Mouse (Mus musculus): ENCODE measurements at regions not wholly inside any gene's neighbourhood (a gene's known extent, or its start where the extent isn't known, plus 50 kb on each side); places are given as distances from the start of the nearest gene placed in this dataset.

- Histone ChIP-seq H3K36me3 (replicated peaks; ENCODE audit: insufficient read depth, low read length) (no peaks in the 10 kb centered on the region), H3K4me2 (ENCODE audit: low read depth, low read length) (no peak overlapping the region), H3K27me3 (ENCODE audit: insufficient read depth, low read length) (no peaks in the 10 kb centered on the region), H3K27ac (ENCODE audit: low read depth) (no peak overlapping the region), H3K4me1 (ENCODE audit: insufficient read depth) (no peaks in the 10 kb centered on the region), H3K9ac (replicated peaks) (no peak overlapping the region), H3K4me3 (ENCODE audit: low read depth, low read length) (no peak overlapping the region), H3K9me3 (ENCODE audit: low read length) (no peaks in the 10 kb centered on the region)
- no peak for ATAC-seq
- DNase-seq = no peak
- TF ChIP-seq EP300 (IDR thresholded peaks at IDR 0.05; ENCODE audit: low read depth) = no peak
- no peak for TF ChIP-seq CTCF (IDR thresholded peaks at IDR 0.05; ENCODE audit: low read depth)
- 85% methylated on average over 3 of the region's 3 CpGs for WGBS (ENCODE audit: insufficient replicate concordance)
Observed at GRCm38 (mm10) chr3:56707312-56707711, 523.8 kb upstream of the Nbea start.

- Histone ChIP-seq H3K9ac (replicated peaks) (no peak overlapping the region), H3K4me1 (ENCODE audit: insufficient read depth) (no peaks in the 10 kb centered on the region), H3K4me2 (ENCODE audit: low read depth, low read length) (no peak overlapping the region), H3K27ac (ENCODE audit: low read depth) (no peak overlapping the region), H3K9me3 (ENCODE audit: low read length) (no peaks in the 10 kb centered on the region), H3K4me3 (ENCODE audit: low read depth, low read length) (no peak overlapping the region), H3K36me3 (replicated peaks; ENCODE audit: insufficient read depth, low read length) (no peaks in the 10 kb centered on the region), H3K27me3 (ENCODE audit: insufficient read depth, low read length) (no peaks in the 10 kb centered on the region)
- TF ChIP-seq EP300 (IDR thresholded peaks at IDR 0.05; ENCODE audit: low read depth) (no peak), CTCF (IDR thresholded peaks at IDR 0.05; ENCODE audit: low read depth) (no peak)
- DNase-seq (no peak), ATAC-seq (no peak)
- WGBS (ENCODE audit: insufficient replicate concordance) = 67% methylated on average over 4 of the region's 4 CpGs
Observed at GRCm38 (mm10) chr3:56706038-56706437, 522.5 kb upstream of the Nbea start.

GRCm38 (mm10) chr3:56698941-56699340 is 515.4 kb upstream of the Nbea start:
- no peak for ATAC-seq
- H3K36me3 ChIP-seq (replicated peaks; ENCODE audit: insufficient read depth, low read length) = no peaks in the 10 kb centered on the region

GRCm38 (mm10) chr3:56698248-56698647 is 514.7 kb upstream of the Nbea start:
- TF ChIP-seq CTCF (IDR thresholded peaks at IDR 0.05; ENCODE audit: low read depth) (no peak), EP300 (IDR thresholded peaks at IDR 0.05; ENCODE audit: low read depth) (no peak)
- WGBS (ENCODE audit: insufficient replicate concordance) = 25% methylated on average over 1 of the region's 1 CpGs
- no peaks in the 10 kb centered on the region for H3K4me1 ChIP-seq (ENCODE audit: insufficient read depth)
- H3K27ac ChIP-seq (ENCODE audit: low read depth) = no peak overlapping the region
- no peaks in the 10 kb centered on the region for H3K27me3 ChIP-seq (ENCODE audit: insufficient read depth, low read length)
- no peak overlapping the region for H3K4me3 ChIP-seq (ENCODE audit: low read depth, low read length)
- no peak overlapping the region for H3K9ac ChIP-seq (replicated peaks)
- no peak for ATAC-seq
- no peak overlapping the region for H3K4me2 ChIP-seq (ENCODE audit: low read depth, low read length)
- no peaks in the 10 kb centered on the region for H3K9me3 ChIP-seq (ENCODE audit: low read length)
- DNase-seq = no peak
- no peaks in the 10 kb centered on the region for H3K36me3 ChIP-seq (replicated peaks; ENCODE audit: insufficient read depth, low read length)

More at GRCm38 (mm10) chr3:56698941-56699340, 515.4 kb upstream of the Nbea start:
- H3K4me1 ChIP-seq (ENCODE audit: insufficient read depth) = no peaks in the 10 kb centered on the region
- TF ChIP-seq CTCF (IDR thresholded peaks at IDR 0.05; ENCODE audit: low read depth) (no peak), EP300 (IDR thresholded peaks at IDR 0.05; ENCODE audit: low read depth) (no peak)
- H3K4me2 ChIP-seq (ENCODE audit: low read depth, low read length) = no peak overlapping the region
- no peaks in the 10 kb centered on the region for H3K9me3 ChIP-seq (ENCODE audit: low read length)
- H3K4me3 ChIP-seq (ENCODE audit: low read depth, low read length) = no peak overlapping the region
- H3K27ac ChIP-seq (ENCODE audit: low read depth) = no peak overlapping the region
- H3K27me3 ChIP-seq (ENCODE audit: insufficient read depth, low read length) = no peaks in the 10 kb centered on the region
- no peak for DNase-seq
- H3K9ac ChIP-seq (replicated peaks) = no peak overlapping the region

- H3K4me1 ChIP-seq (ENCODE audit: insufficient read depth) = no peaks in the 10 kb centered on the region
- H3K27me3 ChIP-seq (ENCODE audit: insufficient read depth, low read length) = no peaks in the 10 kb centered on the region
- H3K4me2 ChIP-seq (ENCODE audit: low read depth, low read length) = no peak overlapping the region
- TF ChIP-seq EP300 (IDR thresholded peaks at IDR 0.05; ENCODE audit: low read depth) (no peak), CTCF (IDR thresholded peaks at IDR 0.05; ENCODE audit: low read depth) (no peak)
- DNase-seq (no peak), ATAC-seq (no peak)
- H3K4me3 ChIP-seq (ENCODE audit: low read depth, low read length) = no peak overlapping the region
- no peaks in the 10 kb centered on the region for H3K9me3 ChIP-seq (ENCODE audit: low read length)
- H3K27ac ChIP-seq (ENCODE audit: low read depth) = no peak overlapping the region
- no peak overlapping the region for H3K9ac ChIP-seq (replicated peaks)
- WGBS (ENCODE audit: insufficient replicate concordance) = 92% methylated on average over 7 of the region's 7 CpGs
- H3K36me3 ChIP-seq (replicated peaks; ENCODE audit: insufficient read depth, low read length) = no peaks in the 10 kb centered on the region
Observed at GRCm38 (mm10) chr3:56681031-56681430, 497.5 kb upstream of the Nbea start.

- no peak overlapping the region for H3K4me3 ChIP-seq (ENCODE audit: low read depth, low read length)
- H3K9ac ChIP-seq (replicated peaks) = no peak overlapping the region
- H3K4me1 ChIP-seq (ENCODE audit: insufficient read depth) = no peaks in the 10 kb centered on the region
- ATAC-seq = no peak
- H3K27ac ChIP-seq (ENCODE audit: low read depth) = no peak overlapping the region
- no peak for TF ChIP-seq EP300 (IDR thresholded peaks at IDR 0.05; ENCODE audit: low read depth)
- no peak for TF ChIP-seq CTCF (IDR thresholded peaks at IDR 0.05; ENCODE audit: low read depth)
- no peaks in the 10 kb centered on the region for H3K36me3 ChIP-seq (replicated peaks; ENCODE audit: insufficient read depth, low read length)
- H3K9me3 ChIP-seq (ENCODE audit: low read length) = no peaks in the 10 kb centered on the region
- DNase-seq = no peak
- H3K4me2 ChIP-seq (ENCODE audit: low read depth, low read length) = no peak overlapping the region
- 52% methylated on average over 3 of the region's 3 CpGs for whole genome bisulfite sequencing (ENCODE audit: insufficient replicate concordance)
- H3K27me3 ChIP-seq (ENCODE audit: insufficient read depth, low read length) = no peaks in the 10 kb centered on the region
Observed at GRCm38 (mm10) chr3:56668829-56669228, 485.3 kb upstream of the Nbea start.

GRCm38 (mm10) chr3:56660594-56660993 is 477.1 kb upstream of the Nbea start:
- Histone ChIP-seq H3K36me3 (replicated peaks; ENCODE audit: insufficient read depth, low read length) (no peaks in the 10 kb centered on the region), H3K9ac (replicated peaks) (no peak overlapping the region), H3K4me2 (ENCODE audit: low read depth, low read length) (no peak overlapping the region), H3K9me3 (ENCODE audit: low read length) (no peaks in the 10 kb centered on the region), H3K4me3 (ENCODE audit: low read depth, low read length) (no peak overlapping the region), H3K27me3 (ENCODE audit: insufficient read depth, low read length) (no peaks in the 10 kb centered on the region), H3K27ac (ENCODE audit: low read depth) (no peak overlapping the region), H3K4me1 (ENCODE audit: insufficient read depth) (no peaks in the 10 kb centered on the region)
- 82% methylated on average over 2 of the region's 2 CpGs for WGBS (ENCODE audit: insufficient replicate concordance)
- ATAC-seq (no peak), DNase-seq (no peak)
- no peak for TF ChIP-seq CTCF (IDR thresholded peaks at IDR 0.05; ENCODE audit: low read depth)
- no peak for TF ChIP-seq EP300 (IDR thresholded peaks at IDR 0.05; ENCODE audit: low read depth)
